Mouse (Mus musculus): ENCODE measurements at regions not wholly inside any gene's neighbourhood (a gene's known extent, or its start where the extent isn't known, plus 50 kb on each side); places are given as distances from the start of the nearest gene placed in this dataset.
"Not testable (repeated sequence)": the region's sequence is repeated elsewhere in the genome, so short reads cannot be mapped to it uniquely, and the experiment has no call there.

DNA sequence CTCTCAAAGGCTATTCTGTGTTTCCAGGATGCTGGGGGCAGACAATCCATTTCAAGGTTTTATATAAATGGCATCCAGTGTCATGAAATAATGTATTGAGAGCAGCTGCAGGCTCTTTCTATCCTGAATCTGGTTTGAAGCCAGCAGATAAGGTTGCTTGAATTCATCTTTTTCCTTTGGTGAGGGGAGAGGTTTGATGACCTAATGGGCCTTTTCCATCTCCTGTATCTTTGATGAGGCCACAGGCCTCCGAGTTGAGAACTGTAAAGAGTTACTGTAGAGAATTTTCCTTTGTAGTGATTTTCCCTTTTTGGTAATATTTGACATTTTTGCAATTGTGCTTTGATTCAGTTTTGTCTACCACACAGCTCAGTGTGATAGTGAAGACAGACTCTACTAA lies 458.8 kb upstream of the 1700008P02Rik start:
- DNase-seq (ENCODE audit: low spot score in 2 of 2): no peak

DNA sequence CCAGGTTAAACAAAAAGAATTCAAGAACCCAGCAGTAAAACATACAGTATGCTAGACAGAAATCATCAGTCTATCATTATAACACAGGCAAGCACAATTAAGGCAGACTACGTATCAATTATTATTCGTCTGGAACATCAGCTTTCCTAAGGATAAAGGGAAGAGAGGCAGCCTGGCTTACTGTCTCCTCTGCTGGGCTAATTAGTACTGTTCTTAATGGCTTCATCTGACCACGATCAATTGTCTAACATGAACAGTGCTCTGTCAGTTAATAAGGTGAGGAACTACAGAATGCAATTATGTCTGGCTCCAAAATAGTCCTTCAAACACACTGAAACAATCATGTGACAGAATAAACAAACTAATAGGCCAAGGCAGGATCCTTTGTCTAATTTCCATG lies 456.6 kb upstream of the 1700008P02Rik start:
- DNase-seq (ENCODE audit: low spot score in 2 of 2): no peak

DNA sequence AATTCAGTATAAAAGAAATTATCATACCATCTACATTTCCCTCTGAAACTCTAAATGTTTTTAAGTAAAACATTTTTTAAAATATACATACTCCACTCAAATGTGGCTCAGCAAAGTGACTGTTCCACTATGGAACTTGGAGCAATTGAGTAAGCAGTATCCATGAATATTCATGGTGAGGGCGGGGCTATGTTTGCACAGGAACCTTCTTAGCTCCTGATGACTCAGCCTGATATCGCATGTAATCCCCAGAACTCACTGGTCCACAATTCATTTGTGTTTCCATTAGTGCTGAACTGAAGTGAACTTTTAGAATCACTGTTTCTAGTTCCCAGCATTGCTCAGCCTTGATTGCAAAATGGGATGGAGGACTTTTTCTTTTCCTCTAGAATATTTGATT lies 454.2 kb upstream of the 1700008P02Rik start:
- no peak for DNase-seq (ENCODE audit: low spot score in 2 of 2)

DNA sequence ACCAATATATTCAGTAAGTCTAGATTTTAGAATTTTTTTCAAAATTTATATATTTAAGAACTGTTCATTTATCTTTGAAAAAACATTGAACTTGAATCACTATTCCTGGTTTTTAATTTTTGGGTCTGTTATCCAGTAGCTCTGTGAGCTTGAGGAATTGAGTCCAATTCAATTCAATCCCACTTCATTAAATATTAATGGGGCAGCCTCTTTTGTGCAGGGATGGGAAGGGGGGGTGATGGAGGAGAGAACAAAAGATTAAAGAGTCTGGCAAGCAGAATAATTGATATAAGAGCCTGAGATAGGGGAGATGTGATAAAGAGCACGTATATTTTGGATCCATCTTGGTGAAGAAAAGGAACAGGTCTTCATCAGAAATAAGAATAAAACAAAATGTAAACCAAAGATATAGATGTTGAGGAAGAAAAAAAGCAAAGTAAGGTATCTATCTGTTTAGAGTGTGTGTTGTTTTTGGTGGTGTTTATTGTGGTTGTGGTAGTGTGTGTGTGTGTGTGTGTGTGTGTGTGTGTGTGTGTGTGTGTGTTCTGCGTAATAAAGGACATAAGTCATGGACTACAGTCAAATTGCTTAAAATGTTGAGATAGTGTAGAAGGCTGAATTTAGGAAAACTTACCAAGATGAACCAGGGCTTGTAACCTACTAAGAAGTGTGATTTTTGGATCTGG lies 421.3 kb upstream of the 1700008P02Rik start:
- DNase-seq (ENCODE audit: low spot score in 2 of 2): no peak

DNA sequence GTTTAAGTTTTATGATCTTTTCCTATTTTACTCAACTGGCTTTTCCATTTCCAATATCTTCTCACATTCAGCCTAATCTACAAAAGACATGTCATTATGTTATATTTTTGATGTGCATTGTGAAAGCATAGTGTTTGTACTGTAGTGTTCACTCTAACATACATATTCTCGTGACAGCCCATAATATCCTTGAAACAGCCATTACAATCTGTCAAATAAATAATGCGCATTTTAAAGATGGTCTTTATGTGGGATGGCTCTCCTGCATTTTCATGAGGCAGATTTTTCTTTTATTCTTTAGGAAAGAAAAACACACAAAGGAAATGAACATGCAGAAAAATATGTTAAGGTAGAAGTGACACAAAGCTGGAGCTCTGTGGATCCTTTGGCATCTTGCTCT lies 415.6 kb upstream of the 1700008P02Rik start:
- DNase-seq (ENCODE audit: low spot score in 2 of 2): no peak

DNA sequence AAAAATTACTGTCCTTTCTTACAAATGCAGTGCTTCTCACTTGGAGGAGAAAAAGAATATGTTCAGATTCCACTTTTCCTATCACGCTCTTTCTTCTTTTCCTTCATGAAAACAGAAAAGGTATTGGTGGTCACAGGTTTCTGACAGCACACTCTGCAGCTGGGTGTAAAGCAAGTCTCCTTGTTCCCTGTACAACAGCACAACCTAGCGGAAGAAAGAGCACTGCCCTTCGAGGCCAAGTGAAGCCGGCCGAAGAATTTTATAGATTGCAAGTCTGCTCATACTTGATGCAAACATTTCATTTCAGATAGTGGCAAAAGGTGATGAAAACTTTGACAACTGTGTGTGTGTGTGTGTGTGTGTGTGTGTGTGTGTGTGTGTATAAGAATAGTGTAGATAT lies 407.6 kb upstream of the 1700008P02Rik start:
- peak; percentile 9 to 56 for DNase-seq (ENCODE audit: low spot score in 2 of 2)

DNA sequence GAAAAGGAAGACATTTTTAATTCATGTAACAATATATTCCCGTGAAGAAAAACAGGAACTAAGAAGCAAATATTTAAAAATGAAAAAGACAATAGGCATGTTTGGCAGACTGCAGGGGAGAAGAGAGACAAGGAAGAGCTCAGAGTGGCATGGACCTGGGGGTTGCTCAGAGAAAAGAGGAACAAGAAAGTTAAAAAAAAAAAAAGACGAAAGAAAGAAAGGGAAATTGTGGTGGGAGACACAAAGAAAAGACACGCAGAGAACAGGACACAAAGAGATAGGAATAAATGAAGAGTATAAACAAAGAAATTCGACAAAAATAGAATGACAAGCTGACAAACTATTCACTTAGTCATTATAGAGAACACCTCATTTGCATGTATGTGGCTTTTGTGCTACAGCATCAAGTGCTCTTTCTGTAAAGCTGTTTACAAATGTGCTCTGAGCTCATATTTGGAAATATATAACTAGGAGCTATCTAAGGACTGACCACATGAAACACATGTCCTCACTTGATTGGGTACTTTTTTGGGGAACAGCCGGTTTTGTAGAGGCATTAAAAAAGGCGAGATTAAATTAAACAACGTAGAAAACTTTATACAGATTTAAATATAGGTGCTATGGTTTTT lies 394.2 kb upstream of the 1700008P02Rik start:
- no peak for DNase-seq (ENCODE audit: low spot score in 2 of 2)

DNA sequence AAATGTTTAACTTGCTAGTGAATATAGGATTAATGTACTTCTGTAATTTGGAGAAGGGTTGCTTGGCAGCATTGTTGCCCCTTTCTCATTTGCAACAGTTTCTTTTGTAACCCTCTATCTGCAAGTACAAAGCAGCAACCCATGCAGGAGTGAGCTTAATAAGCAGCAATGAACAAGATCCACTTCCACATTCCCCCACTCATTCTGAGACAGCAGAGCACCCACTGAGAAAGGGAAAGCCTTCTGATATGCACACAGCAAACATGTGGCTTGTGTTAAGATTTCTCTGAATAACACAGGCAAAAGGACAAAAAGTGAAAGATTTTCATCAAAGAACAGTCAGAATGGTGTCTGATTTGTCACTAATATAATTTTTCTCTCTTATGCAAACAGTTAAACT lies 393.3 kb upstream of the 1700008P02Rik start:
- DNase-seq (ENCODE audit: low spot score in 2 of 2): no peak

DNA sequence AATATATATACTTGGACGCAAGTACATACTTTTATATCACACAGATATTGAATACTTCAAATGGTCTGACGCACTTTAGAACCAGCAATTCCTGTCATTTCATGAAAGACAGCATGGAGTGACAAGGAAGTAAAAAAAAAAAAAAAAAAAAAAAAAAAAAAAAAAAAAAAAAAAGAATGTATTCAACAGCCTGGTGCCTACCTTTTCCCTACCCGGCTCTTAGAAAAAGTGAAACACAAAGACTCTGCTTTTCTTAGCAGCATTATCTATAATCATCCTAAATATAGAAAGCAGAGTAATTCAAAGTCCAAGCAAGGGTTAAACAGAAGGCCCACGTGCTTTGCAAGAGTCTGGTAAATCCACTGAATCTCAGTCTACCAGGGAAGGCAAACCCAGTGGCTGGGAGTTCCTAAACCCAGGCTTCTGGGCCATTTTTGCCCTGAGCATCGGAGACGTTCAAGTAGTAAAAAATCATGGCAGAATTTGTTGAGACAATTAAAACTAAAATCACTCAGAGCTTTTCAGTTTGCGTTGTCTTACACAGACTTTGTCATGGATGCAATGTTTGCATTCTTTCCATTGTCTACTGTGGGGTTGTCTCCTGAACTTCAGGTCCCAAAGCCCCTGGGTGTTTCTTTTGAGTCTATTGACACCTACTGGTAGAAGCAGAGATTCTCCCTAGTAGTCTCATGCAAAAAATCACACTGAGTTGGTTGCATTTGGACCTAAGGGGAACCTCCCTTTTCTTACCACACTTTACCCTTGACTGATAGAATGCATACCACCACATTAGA lies 390.2 kb upstream of the 1700008P02Rik start:
- no peak for DNase-seq (ENCODE audit: low spot score in 2 of 2)

DNA sequence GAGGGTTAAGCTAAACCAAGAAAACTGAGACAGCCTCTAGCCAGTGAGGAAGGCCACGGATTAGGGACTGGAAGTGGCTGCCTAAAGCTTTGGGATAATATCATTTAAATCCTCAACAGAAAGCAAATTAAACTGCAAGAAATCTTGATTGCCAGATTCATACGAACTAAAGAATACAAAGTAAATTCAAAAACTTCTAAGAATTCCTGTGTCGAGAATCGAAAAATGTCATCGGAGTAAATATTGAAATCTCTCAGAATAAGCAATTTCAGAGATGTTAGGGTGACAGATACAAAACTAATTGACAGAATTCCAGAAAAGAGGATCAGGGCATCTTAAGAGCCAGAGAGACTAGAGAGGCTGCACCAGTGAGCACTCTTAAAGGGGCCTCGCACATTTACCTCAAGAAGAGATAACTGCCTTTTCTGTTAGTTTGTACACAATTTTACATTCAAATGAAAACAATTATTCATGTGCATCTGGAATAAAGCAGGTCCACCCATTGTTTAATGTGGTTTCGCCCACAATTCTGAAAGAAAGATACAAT lies 388.5 kb upstream of the 1700008P02Rik start:
- DNase-seq (ENCODE audit: low spot score in 2 of 2): no peak

DNA sequence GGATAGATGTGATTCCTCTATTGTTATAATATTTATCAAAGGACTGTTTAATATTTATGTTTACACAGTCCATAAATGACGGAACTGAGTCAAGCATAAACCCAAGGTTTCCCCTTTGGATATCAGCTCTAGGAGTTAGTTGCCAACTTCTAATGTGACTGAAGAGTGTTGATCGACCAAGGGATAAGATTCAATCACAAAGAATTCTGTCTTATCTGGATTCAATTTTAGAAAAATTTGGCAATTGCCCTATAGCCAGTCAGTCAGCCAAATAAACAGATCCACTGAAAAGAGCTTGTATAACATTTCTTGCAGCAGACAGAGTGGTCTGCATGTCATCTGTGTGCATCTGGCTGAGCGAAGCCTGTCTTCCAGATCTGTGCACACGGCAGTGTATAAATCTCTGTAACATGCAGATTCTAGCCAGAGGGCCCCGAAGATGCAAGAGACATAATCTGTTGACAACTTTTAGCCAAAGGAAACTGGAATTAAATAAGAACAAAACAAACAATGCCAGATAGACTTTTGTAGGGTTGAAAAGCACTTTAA lies 387.6 kb upstream of the 1700008P02Rik start:
- DNase-seq (ENCODE audit: low spot score in 2 of 2): no peak

DNA sequence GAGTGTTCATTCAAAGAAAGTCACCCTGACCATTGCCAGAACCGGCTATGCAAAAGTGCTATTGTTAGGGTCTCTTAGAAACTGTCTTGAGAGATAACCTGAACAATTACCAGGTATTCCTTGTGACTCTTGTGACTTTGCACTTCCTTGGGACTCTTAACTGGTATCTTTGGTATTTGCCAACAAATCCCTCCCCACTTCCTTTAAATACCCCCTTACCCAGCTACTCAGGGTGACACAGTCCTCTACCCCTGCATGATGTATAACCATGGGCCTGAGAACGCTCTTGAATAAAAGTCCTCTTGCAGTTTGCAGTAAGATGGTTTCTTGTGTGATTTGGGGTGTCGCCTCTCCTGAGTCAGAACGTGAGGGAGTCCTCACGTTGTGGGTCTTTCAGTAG lies 371.5 kb upstream of the 1700008P02Rik start:
- DNase-seq (ENCODE audit: low spot score in 2 of 2): not testable (repeated sequence)

DNA sequence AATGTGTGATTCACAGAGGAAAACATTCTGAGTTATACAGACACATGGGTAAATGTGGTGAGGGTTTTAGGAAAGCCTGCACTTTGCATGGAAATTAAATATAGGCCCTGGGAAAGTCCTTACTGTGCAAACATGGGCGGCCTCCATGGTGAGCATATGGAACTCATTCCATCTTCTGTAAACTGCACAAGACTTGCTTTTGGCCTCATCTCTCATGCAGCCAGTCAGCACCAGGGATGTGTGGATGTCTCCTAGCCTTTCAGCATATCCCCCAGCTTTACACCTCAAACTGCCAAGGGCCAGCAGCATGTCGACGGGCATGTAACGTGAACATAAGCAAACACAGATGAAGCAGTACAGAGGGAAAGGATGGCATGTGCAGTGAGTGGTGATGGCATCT lies 364.7 kb upstream of the 1700008P02Rik start:
- no peak for DNase-seq (ENCODE audit: low spot score in 2 of 2)

DNA sequence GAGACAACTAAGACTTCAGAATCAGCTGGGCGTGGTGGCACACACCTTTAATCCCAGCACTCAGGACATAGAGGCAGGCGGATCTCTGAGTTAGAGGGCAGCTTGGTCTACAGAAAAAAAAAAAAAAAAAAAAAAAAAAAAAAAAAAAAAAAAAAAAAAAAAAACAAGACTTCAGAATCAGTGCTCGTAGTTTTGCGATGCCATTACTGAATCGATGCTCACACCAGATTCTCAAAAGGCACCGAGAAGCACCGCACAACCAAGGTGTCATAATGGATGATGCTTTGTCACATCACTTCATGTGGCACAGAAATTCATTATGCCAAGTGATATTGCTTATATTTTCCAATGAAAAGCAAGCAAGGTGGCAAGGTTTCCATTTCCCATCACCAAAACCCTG lies 337.4 kb upstream of the 1700008P02Rik start:
- no peak for DNase-seq (ENCODE audit: low spot score in 2 of 2)

DNA sequence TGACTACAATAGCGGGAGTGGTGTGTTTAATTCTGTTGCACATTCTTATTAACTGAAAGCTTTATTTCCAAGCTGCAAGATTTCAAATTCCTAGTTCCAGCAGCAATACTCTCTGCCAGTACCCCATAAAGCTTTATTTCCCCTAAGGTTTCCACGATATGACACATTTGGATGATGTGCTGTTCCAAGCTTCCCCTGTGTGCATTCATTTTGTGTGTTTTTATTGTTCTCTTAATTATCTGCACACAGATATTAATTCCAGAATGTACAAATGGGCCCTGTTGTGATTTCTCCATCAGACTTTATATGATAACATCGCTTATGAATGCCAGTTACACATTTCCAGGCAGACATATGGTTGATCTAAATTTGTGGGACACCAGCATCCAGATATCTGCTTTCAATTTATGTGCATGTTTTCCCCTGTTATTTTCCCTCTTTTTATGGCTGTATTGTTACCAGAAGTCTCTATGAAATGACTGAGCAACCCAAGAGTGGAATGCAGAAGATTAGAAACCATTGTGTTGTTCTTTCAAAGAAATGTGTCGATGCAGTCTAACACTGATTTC lies 312.4 kb upstream of the 1700008P02Rik start:
- no peak for DNase-seq (ENCODE audit: low spot score in 2 of 2)

DNA sequence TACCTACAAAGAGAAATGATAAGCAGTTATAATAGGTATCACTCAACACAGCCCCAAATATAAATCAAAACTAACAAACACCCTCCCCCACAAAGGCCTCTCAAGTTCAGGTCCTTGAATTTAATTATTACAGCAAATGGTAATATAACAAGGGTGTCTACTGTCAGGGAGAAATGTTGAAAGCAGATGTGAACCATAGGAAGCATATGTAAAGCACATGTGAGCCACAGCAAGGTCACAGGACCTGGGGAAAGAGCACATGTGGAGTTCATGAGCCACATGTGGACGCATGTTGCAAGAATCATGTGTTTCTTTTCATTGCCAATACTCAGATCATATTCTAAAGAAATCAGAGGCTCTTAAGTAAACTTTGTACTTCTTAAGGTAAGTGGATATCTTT lies 306.5 kb upstream of the 1700008P02Rik start:
- DNase-seq (ENCODE audit: low spot score in 2 of 2): no peak

DNA sequence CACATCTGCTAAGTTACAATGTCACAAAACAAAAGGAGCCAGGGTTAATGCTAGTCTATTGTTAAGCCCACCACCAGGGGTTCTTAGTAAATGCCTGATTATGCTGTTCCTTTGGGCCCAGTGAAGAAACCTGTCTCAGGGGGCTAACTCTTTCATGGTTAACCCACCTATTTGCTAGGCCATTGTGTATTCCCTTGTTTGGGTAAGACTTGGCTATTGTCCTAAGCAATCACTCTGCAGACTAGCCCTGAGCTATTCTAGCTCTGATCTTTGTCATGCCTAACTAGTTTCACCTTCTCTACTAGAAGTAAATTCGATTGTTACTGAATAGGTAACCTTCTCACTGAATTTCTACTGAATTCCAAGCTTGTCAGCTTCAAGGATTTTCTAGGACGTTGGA lies 302.4 kb upstream of the 1700008P02Rik start:
- DNase-seq (ENCODE audit: low spot score in 2 of 2): not testable (repeated sequence)

DNA sequence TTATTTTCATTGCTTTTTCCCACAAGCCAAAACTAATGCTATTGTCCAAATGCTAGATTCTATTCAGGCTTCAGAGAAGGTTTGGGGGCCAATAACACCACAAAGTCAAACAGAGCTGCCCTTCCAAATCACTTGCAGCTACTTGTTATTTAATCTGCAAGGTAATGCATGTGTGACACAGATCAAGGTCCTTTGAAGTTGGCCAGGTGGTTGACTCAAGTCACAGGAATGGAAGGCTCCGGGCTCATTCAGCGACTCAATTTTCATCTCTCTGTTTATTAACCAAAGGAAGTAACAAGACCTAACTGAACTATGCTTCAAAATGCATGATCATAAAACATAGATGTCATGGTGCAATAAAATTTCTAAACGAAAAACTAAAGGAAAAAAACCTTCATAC lies 300.0 kb upstream of the 1700008P02Rik start:
- no peak for DNase-seq (ENCODE audit: low spot score in 2 of 2)

DNA sequence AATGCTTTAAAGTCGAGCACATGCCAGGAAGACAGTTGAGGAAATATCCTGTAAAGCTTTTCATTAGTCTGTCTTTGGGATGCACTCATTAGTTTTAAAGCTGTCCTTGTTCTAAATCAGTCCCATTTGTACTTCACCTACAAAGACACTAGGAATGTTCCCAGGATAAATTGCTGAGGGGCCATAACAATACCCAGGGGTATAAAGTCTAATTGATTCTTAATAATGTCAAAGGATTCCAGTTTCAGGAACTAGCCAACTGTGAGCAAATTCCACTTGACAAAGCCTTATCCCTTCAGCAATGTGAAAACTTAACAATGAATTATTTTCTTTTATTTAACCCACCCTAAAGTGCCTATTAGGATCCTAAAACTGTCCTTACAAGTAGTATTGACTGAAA lies 267.7 kb upstream of the 1700008P02Rik start:
- DNase-seq (ENCODE audit: low spot score in 2 of 2): no peak

DNA sequence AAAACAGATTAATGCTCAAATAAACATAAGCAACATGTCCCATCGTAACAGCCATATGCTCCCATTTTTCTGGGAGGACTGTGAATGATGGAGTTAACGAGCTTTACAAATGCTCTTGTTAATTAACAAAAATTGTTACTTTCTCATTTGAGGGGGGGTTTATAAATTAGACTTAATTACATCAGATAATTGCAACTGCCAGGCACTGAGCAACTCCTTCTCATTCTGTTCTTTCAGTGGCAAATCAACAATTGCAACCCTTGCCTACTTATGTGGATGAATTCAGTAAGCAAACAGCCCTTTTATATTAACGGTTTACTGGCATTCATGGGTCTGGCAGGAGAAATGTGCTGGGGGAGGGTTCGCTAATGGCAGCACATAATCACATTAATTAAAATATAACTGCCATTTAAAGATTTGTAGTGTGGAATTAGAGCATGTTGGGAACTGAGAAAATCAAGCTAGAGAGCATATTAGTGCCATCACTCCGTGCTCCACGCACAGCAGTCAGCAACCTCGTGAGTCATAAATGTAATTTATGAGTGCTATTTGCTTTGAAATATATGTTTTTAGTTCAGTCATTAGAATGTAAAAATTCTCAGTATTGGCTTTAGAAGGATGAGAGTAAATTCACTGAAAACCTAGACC lies 266.9 kb upstream of the 1700008P02Rik start:
- no peak for DNase-seq (ENCODE audit: low spot score in 2 of 2)

DNA sequence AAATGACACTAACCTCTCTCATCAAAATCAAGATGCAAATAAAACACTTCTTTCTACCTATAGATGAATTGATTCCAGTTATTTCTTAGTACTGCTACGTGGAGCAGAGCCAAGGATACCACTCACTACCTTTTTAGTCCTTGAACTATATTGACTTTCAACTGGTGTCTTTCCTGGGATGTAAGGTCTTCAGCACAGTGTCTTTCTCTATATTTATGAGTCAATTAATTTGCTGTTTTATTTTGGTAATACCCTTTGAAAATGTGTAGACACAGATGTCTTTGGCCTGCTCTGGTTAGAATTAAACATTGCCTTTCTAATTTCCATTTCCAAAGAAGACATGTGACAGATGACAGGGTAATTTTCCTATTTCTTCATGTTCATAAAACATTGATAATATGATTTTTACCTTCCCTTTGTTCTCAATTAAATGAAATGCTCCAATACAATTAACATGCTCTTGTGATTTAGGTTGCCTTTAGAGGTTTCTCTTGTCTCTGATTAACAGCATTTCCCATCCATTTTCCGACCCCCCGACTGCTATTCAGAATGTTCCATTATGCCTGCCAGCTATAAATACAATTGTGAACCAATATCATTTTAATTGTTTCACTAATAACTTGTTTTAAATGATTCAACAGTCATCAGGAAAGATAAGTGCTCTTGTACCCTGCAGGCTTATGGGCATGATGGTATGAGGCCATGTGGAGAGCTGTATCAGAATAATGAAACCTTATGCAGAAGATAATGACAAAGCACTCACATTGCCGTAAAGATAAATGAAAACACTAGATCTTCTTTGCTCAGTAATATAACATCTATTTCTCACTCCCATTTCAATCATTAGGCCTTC lies 266.2 kb upstream of the 1700008P02Rik start:
- no peak for DNase-seq (ENCODE audit: low spot score in 2 of 2)
